Mouse (Mus musculus) midbrain, embryonic 12.5 days (tissue): ENCODE measurements around the gene Stmn1. TPM values are rescaled to one million over a fixed set of nuclear protein-coding genes. Genes with fewer than 3 reads are reported as not detected.

Experiments used
- microRNA-seq: library from miRNA; unstranded; fragments of <30 nt; microRNA quantifications from one replicate; pipeline ENCODE4, GENCODE M21; 2017
- polyA plus RNA-seq: library from polyadenylated mRNA; unstranded; fragments of >200 nt; fragmentation: Nextera tagmentation; extraction: Ambion mirVana; gene quantifications from 2 replicates; pipeline ENCODE4 v1.2.1, GENCODE M21; 2016

The Stmn1 gene
- polyA plus RNA-seq, 1 experiment from 2014 or later = 4,918 TPM

Small RNA genes lying within 50 kb of the gene (microRNA-seq; reads per million reads assigned to microRNA genes)
- 2.3 reads per million, percentile 2 among the genes with 10 or more reads in this experiment for gene Gm23634

Other genes starting within 250 kb of the Stmn1 start
- gene Catsper4, start 240.9 kb upstream of the Stmn1 start, polyA plus RNA-seq = not detected in 2 replicates
- 0.26 and 0.46 TPM in 2 replicates for gene Cnksr1, start 229.9 kb upstream of the Stmn1 start, polyA plus RNA-seq
- gene E130218I03Rik, start 224.7 kb upstream of the Stmn1 start, polyA plus RNA-seq = 0.23 and 0.76 TPM in 2 replicates
- gene Zfp593, start 222.7 kb upstream of the Stmn1 start, polyA plus RNA-seq = 17.7 and 19.6 TPM in 2 replicates
- not detected in 2 replicates for gene Gm30191, start 221.4 kb upstream of the Stmn1 start, polyA plus RNA-seq
- gene Grrp1, start 214.2 kb upstream of the Stmn1 start, polyA plus RNA-seq = 5.7 and 6.0 TPM in 2 replicates
- 32.6 and 33.3 TPM in 2 replicates for gene Pdik1l, start 180.4 kb upstream of the Stmn1 start, polyA plus RNA-seq
- 0.24 and 0.28 TPM in 2 replicates for gene Trim63, start 153.2 kb upstream of the Stmn1 start, polyA plus RNA-seq
- 0.08 TPM in 1 of 2 replicates, not detected in the other for gene Slc30a2, start 125.1 kb upstream of the Stmn1 start, polyA plus RNA-seq
- 0.37 and 0.97 TPM in 2 replicates for gene Extl1, start 84.5 kb upstream of the Stmn1 start, polyA plus RNA-seq
- 7.2 and 9.2 TPM in 2 replicates for gene Pafah2, start 72.0 kb upstream of the Stmn1 start, polyA plus RNA-seq
- gene Paqr7, start 28.4 kb downstream of the Stmn1 start, polyA plus RNA-seq = 4.8 and 6.4 TPM in 2 replicates
- 11.2 and 11.5 TPM in 2 replicates for gene Aunip, start 42.7 kb downstream of the Stmn1 start, polyA plus RNA-seq
- 127 and 133 TPM in 2 replicates for gene Mtfr1l, start 67.1 kb downstream of the Stmn1 start, polyA plus RNA-seq
- 15.0 and 15.1 TPM in 2 replicates for gene Selenon, start 83.8 kb downstream of the Stmn1 start, polyA plus RNA-seq
- 5.4 and 6.5 TPM in 2 replicates for gene Man1c1, start 236.0 kb downstream of the Stmn1 start, polyA plus RNA-seq